Mouse (Mus musculus): ENCODE results near the gene Gm5475. TPM values are rescaled to one million over a fixed set of nuclear protein-coding genes. Genes with fewer than 3 reads are reported as not detected.

Gm5475 gene
- total and polyA plus RNA-seq, 2 experiments from 2014 or later = 0.10 TPM; not detected in 1

GRCm38 (mm10) chr15:100429959-100430565, 8.1 kb downstream of the Gm5475 start:
- Histone ChIP-seq H3K4me3 (ENCODE audit: low read depth, low read length) (no peak overlapping the region), H3K4me1 (ENCODE audit: insufficient read depth) (no peaks in the 10 kb centered on the region), H3K27ac (ENCODE audit: low read depth, low read length) (no peak overlapping the region), H3K4me2 (ENCODE audit: low read depth) (no peak overlapping the region), H3K9me3 (ENCODE audit: low read length) (no peaks in the 10 kb centered on the region), H3K9ac (no peak overlapping the region), H3K36me3 (ENCODE audit: insufficient read depth) (no peaks in the 10 kb centered on the region), H3K27me3 (ENCODE audit: insufficient read depth, low read length) (peaks cover 6% of the 10 kb centered on the region; the same call in 1 of the 2 replicates)
- DNase-seq (no peak), ATAC-seq (peak; percentile 40)
- TF ChIP-seq CTCF (IDR thresholded peaks at IDR 0.05; ENCODE audit: low read depth) = no peak
- 64% methylated on average over 11 of the region's 11 CpGs for WGBS

GRCm38 (mm10) chr15:100433234-100433633, 11.3 kb downstream of the Gm5475 start:
- no peak for TF ChIP-seq CTCF (IDR thresholded peaks at IDR 0.05; ENCODE audit: low read depth)
- ATAC-seq (no peak), DNase-seq (no peak)
- H3K27ac ChIP-seq (ENCODE audit: low read depth, low read length) = no peak overlapping the region
- no peak overlapping the region for H3K4me3 ChIP-seq (ENCODE audit: low read depth, low read length)
- WGBS = 76% methylated on average over 4 of the region's 4 CpGs
- H3K27me3 ChIP-seq (ENCODE audit: insufficient read depth, low read length) = no peaks in the 10 kb centered on the region
- no peaks in the 10 kb centered on the region for H3K36me3 ChIP-seq (ENCODE audit: insufficient read depth)
- no peaks in the 10 kb centered on the region for H3K9me3 ChIP-seq (ENCODE audit: low read length)
- H3K4me2 ChIP-seq (ENCODE audit: low read depth) = no peak overlapping the region
- H3K4me1 ChIP-seq (ENCODE audit: insufficient read depth) = no peaks in the 10 kb centered on the region
- no peak overlapping the region for H3K9ac ChIP-seq

- ATAC-seq (no peak), DNase-seq (no peak)
- H3K9me3 ChIP-seq (ENCODE audit: low read length) = no peaks in the 10 kb centered on the region
- H3K4me1 ChIP-seq (ENCODE audit: insufficient read depth) = no peaks in the 10 kb centered on the region
- no peak overlapping the region for H3K4me3 ChIP-seq (ENCODE audit: low read depth, low read length)
- H3K9ac ChIP-seq = no peak overlapping the region
- H3K27ac ChIP-seq (ENCODE audit: low read depth, low read length) = no peak overlapping the region
- 82% methylated on average over 4 of the region's 4 CpGs for WGBS
- H3K27me3 ChIP-seq (ENCODE audit: insufficient read depth, low read length) = no peaks in the 10 kb centered on the region
- TF ChIP-seq CTCF (IDR thresholded peaks at IDR 0.05; ENCODE audit: low read depth) = no peak
- H3K36me3 ChIP-seq (ENCODE audit: insufficient read depth) = no peaks in the 10 kb centered on the region
- H3K4me2 ChIP-seq (ENCODE audit: low read depth) = no peak overlapping the region
These were observed 14.2 kb downstream of the Gm5475 start for GRCm38 (mm10) chr15:100436112-100436511.

- H3K9ac ChIP-seq = no peak overlapping the region
- H3K27ac ChIP-seq (ENCODE audit: low read depth, low read length) = no peak overlapping the region
- no peak for TF ChIP-seq CTCF (IDR thresholded peaks at IDR 0.05; ENCODE audit: low read depth)
- H3K27me3 ChIP-seq (ENCODE audit: insufficient read depth, low read length) = no peaks in the 10 kb centered on the region
- no peak overlapping the region for H3K4me2 ChIP-seq (ENCODE audit: low read depth)
- H3K36me3 ChIP-seq (ENCODE audit: insufficient read depth) = no peaks in the 10 kb centered on the region
- no peak for DNase-seq
- no peak overlapping the region for H3K4me3 ChIP-seq (ENCODE audit: low read depth, low read length)
- 65% methylated on average over 10 of the region's 10 CpGs for WGBS
- no peaks in the 10 kb centered on the region for H3K9me3 ChIP-seq (ENCODE audit: low read length)
- H3K4me1 ChIP-seq (ENCODE audit: insufficient read depth) = no peaks in the 10 kb centered on the region
- ATAC-seq = no peak
These were observed 14.6 kb downstream of the Gm5475 start for GRCm38 (mm10) chr15:100436518-100436917.

GRCm38 (mm10) chr15:100443126-100443922, 21.4 kb downstream of the Gm5475 start:
- peak overlapping the region; percentile 39 for H3K4me3 ChIP-seq (ENCODE audit: low read depth, low read length)
- H3K9ac ChIP-seq = peak overlapping the region; percentile 39
- H3K4me1 ChIP-seq (ENCODE audit: insufficient read depth) = no peaks in the 10 kb centered on the region
- no peaks in the 10 kb centered on the region for H3K27me3 ChIP-seq (ENCODE audit: insufficient read depth, low read length)
- peak; percentile 94 for DNase-seq
- WGBS = 9% methylated on average over 21 of the region's 31 CpGs
- H3K36me3 ChIP-seq (ENCODE audit: insufficient read depth) = no peaks in the 10 kb centered on the region
- peak overlapping the region; percentile 74 for H3K27ac ChIP-seq (ENCODE audit: low read depth, low read length)
- H3K4me2 ChIP-seq (ENCODE audit: low read depth) = peak overlapping the region; percentile 51
- TF ChIP-seq CTCF (IDR thresholded peaks at IDR 0.05; ENCODE audit: low read depth) = 0 out of 2 replicates have a peak, but pooled peaks have one; percentile 26
- ATAC-seq = peak; percentile 99
- no peaks in the 10 kb centered on the region for H3K9me3 ChIP-seq (ENCODE audit: low read length)

- 83% methylated on average over 2 of the region's 2 CpGs for WGBS
These were observed 24.9 kb downstream of the Gm5475 start for GRCm38 (mm10) chr15:100446887-100447286.

GRCm38 (mm10) chr15:100448572-100448971, 26.6 kb downstream of the Gm5475 start:
- no peak for ATAC-seq
- Histone ChIP-seq H3K36me3 (ENCODE audit: insufficient read depth) (no peaks in the 10 kb centered on the region), H3K4me3 (ENCODE audit: low read depth, low read length) (no peak overlapping the region), H3K9ac (no peak overlapping the region), H3K9me3 (ENCODE audit: low read length) (no peaks in the 10 kb centered on the region), H3K27me3 (ENCODE audit: insufficient read depth, low read length) (no peaks in the 10 kb centered on the region), H3K4me2 (ENCODE audit: low read depth) (no peak overlapping the region), H3K4me1 (ENCODE audit: insufficient read depth) (no peaks in the 10 kb centered on the region), H3K27ac (ENCODE audit: low read depth, low read length) (no peak overlapping the region)
- no peak for DNase-seq
- no peak for TF ChIP-seq CTCF (IDR thresholded peaks at IDR 0.05; ENCODE audit: low read depth)
- WGBS = 82% methylated on average over 4 of the region's 4 CpGs

More at GRCm38 (mm10) chr15:100446887-100447286, 24.9 kb downstream of the Gm5475 start:
- no peak for TF ChIP-seq CTCF (IDR thresholded peaks at IDR 0.05; ENCODE audit: low read depth)
- no peak overlapping the region for H3K4me2 ChIP-seq (ENCODE audit: low read depth)
- no peak overlapping the region for H3K9ac ChIP-seq
- H3K9me3 ChIP-seq (ENCODE audit: low read length) = no peaks in the 10 kb centered on the region
- ATAC-seq = no peak
- no peak overlapping the region for H3K4me3 ChIP-seq (ENCODE audit: low read depth, low read length)
- no peak overlapping the region for H3K27ac ChIP-seq (ENCODE audit: low read depth, low read length)
- no peaks in the 10 kb centered on the region for H3K36me3 ChIP-seq (ENCODE audit: insufficient read depth)
- H3K27me3 ChIP-seq (ENCODE audit: insufficient read depth, low read length) = no peaks in the 10 kb centered on the region
- DNase-seq = no peak
- H3K4me1 ChIP-seq (ENCODE audit: insufficient read depth) = no peaks in the 10 kb centered on the region
